ENCODE assay signal across 16 mouse cellular contexts in genomic region chr14:31440230-31440629, GRCm38 (mm10). TPM values are rescaled to one million over a fixed set of nuclear protein-coding genes. Genes with fewer than 3 reads are reported as not detected.
DNase-seq lines count a peak whose midpoint lies in the region; TF ChIP-seq lines count a peak whose summit lies in the region.
"Had no signal": no experiment of that assay in that cellular context is flagged by ENCODE, and none has a peak within 500 bp of the region (broad histone marks: within the 10 kb centered on the region; RNA-seq: fewer than 3 reads in every experiment).

No protein-coding gene starts in this region.

- peaks cover 5% of the 10 kb centered on the region for H3K4me1 ChIP-seq in heart, adult 2 months (ENCODE audit: control insufficient read depth, insufficient read depth, low read length)
- H3K4me1 ChIP-seq in liver, adult 2 months (ENCODE audit: control insufficient read depth, insufficient read depth, low read length): peaks cover 5% of the 10 kb centered on the region
- H3K4me1 ChIP-seq in E14TG2a.4 (replicated peaks; ENCODE audit: low read depth, low read length): peaks cover 24% of the 10 kb centered on the region

- no peaks in the 10 kb centered on the region for H3K79me2 ChIP-seq in heart, adult 2 months (replicated peaks; ENCODE audit: control insufficient read depth, insufficient read depth, low read length)
- peaks cover 6% of the 10 kb centered on the region; the same call in 1 of the 2 replicates for H3K79me2 ChIP-seq in liver, adult 2 months (ENCODE audit: control insufficient read depth, insufficient read depth, low read length)

- no peaks in the 10 kb centered on the region for H3K27me3 ChIP-seq in heart, adult 2 months (ENCODE audit: control insufficient read depth, insufficient read depth, low read length)
- no peaks in the 10 kb centered on the region for H3K27me3 ChIP-seq in liver, adult 2 months (ENCODE audit: control insufficient read depth, insufficient read depth, low read length)
- H3K27me3 ChIP-seq in E14TG2a.4 (ENCODE audit: insufficient read depth, low read length): peaks cover 31% of the 10 kb centered on the region
- H3K27me3 ChIP-seq: neural tube, embryonic 12.5 days had no signal

- TF ChIP-seq CTCF in heart, adult 2 months (IDR thresholded peaks at IDR 0.05): peak; percentile 40
- TF ChIP-seq CTCF in liver, adult 2 months (IDR thresholded peaks at IDR 0.05; ENCODE audit: low read depth, low read length): peak; percentile 65
- TF ChIP-seq CTCF in E14TG2a.4 (conservative IDR thresholded peaks at IDR 0.05; ENCODE audit: low read length): peak; percentile 39

- no peak for TF ChIP-seq EP300 in heart, adult 2 months (IDR thresholded peaks at IDR 0.05; ENCODE audit: insufficient read depth, low read depth, low read length)

- H3K36me3 ChIP-seq in heart, adult 2 months (ENCODE audit: control insufficient read depth, insufficient read depth, low read length): no peaks in the 10 kb centered on the region
- no peaks in the 10 kb centered on the region for H3K36me3 ChIP-seq in liver, adult 2 months (ENCODE audit: control insufficient read depth, insufficient read depth, low read length)
- no peaks in the 10 kb centered on the region for H3K36me3 ChIP-seq in E14TG2a.4 (ENCODE audit: insufficient read depth, low read length)
- H3K36me3 ChIP-seq: heart, embryonic 10.5 days; liver, embryonic 15.5 days; midbrain, embryonic 10.5 days; neural tube, embryonic 12.5 days had no signal

- no peaks in the 10 kb centered on the region for H3K9me3 ChIP-seq in E14TG2a.4 (ENCODE audit: low read length)
- H3K9me3 ChIP-seq: heart, embryonic 10.5 days; liver, embryonic 15.5 days; midbrain, embryonic 10.5 days; neural tube, embryonic 12.5 days had no signal

- no peak overlapping the region for H3K9ac ChIP-seq in heart, adult 2 months (ENCODE audit: low read depth, low read length)
- no peak overlapping the region for H3K9ac ChIP-seq in liver, adult 2 months (ENCODE audit: low read depth, low read length)
- H3K9ac ChIP-seq: liver, embryonic 15.5 days; neural tube, embryonic 12.5 days had no signal

- H3K4me3 ChIP-seq in heart, adult 2 months: no peak overlapping the region
- H3K4me3 ChIP-seq in liver, adult 2 months (ENCODE audit: insufficient read depth, low read depth, low read length): no peak overlapping the region
- no peak overlapping the region for H3K4me3 ChIP-seq in E14TG2a.4 (replicated peaks; ENCODE audit: low read length)
- H3K4me3 ChIP-seq: heart, embryonic 10.5 days; liver, embryonic 15.5 days; midbrain, embryonic 10.5 days; neural tube, embryonic 12.5 days had no signal

- intact Hi-C loops in heart, adult 2 months (cut with DNase I): no loop called here

- H3K27ac ChIP-seq in heart, adult 2 months: no peak overlapping the region
- H3K27ac ChIP-seq in liver, adult 2 months (replicated peaks; ENCODE audit: insufficient read depth, low read depth, low read length): no peak overlapping the region
- H3K27ac ChIP-seq: heart, embryonic 10.5 days; liver, embryonic 15.5 days; midbrain, embryonic 10.5 days; neural tube, embryonic 12.5 days had no signal

- DNase-seq in heart, adult 2 months: no peak
- no peak for DNase-seq in heart, adult 18-20 months
- no peak for DNase-seq in liver, adult 2 months (ENCODE audit: extremely low read depth, low read depth, low spot score)
- DNase-seq in liver (no peak), R1 (ENCODE audit: low read depth, low spot score) (peak; percentile 45)
- DNase-seq in frontal cortex, postnatal 14 days (ENCODE audit: low spot score in 2 of 2): no peak
- DNase-seq: adrenal gland, adult 8-10 months; cerebellum, adult 18-20 months; gastrocnemius, postnatal 14 days; left cerebral cortex, postnatal 4 days; lung, postnatal 4 days had no signal

- TF ChIP-seq POLR2A in heart, adult 2 months (IDR thresholded peaks at IDR 0.05; ENCODE audit: insufficient read depth, low read depth, low read length): no peak
- no peak for TF ChIP-seq POLR2A in liver, adult 2 months (IDR thresholded peaks at IDR 0.05; ENCODE audit: extremely low read depth, insufficient read depth, low read length)

- WGBS in heart, adult 2 months: 59% methylated on average over 3 of the region's 3 CpGs
- 63% methylated on average over 3 of the region's 3 CpGs for WGBS in liver, adult 2 months

RNA-seq across cellular contexts. Expression of gene Sh3bp5, which starts 4.4 kb away (rescaled TPM):
- total RNA-seq in heart, adult 2 months (2021): 10 to 100 TPM; 51.0 to 58.3 TPM
- 27.0 and 37.1 TPM in 2 replicates for polyA plus RNA-seq in heart, adult 2 months (2012; rRNA removed)
- 10 to 100 TPM; 60.0 to 60.9 TPM for total RNA-seq in heart, adult 18-20 months (2021)
- 37.1 and 37.7 TPM in 2 replicates for total RNA-seq in liver, adult 2 months (2014; rRNA removed)
- polyA plus RNA-seq in liver, adult 2 months (2012; rRNA removed): 22.6 and 26.1 TPM in 2 replicates

RNA-seq across cellular contexts. Expression of gene Eaf1, which starts 54.0 kb away (rescaled TPM):
- 10 to 100 TPM; 10.8 to 14.6 TPM for total RNA-seq in heart, adult 2 months (2021)
- 11.2 and 12.2 TPM in 2 replicates for polyA plus RNA-seq in heart, adult 2 months (2012; rRNA removed)
- 10 to 100 TPM; 13.4 to 15.3 TPM for total RNA-seq in heart, adult 18-20 months (2021)
- total RNA-seq in liver, adult 2 months (2014; rRNA removed): 10.8 and 14.6 TPM in 2 replicates
- polyA plus RNA-seq in liver, adult 2 months (2012; rRNA removed): 24.1 and 24.4 TPM in 2 replicates

RNA-seq across cellular contexts. Expression of gene Mettl6, which starts 54.6 kb away (rescaled TPM):
- total RNA-seq in heart, adult 2 months (2021): 1 to 10 TPM; 9.5 to 9.9 TPM
- 4.2 and 7.2 TPM in 2 replicates for polyA plus RNA-seq in heart, adult 2 months (2012; rRNA removed)
- 10 to 100 TPM in 1 of 2 experiments, 1 to 10 TPM in 1; 9.1 to 10.6 TPM for total RNA-seq in heart, adult 18-20 months (2021)
- 11.2 and 11.9 TPM in 2 replicates for total RNA-seq in liver, adult 2 months (2014; rRNA removed)
- polyA plus RNA-seq in liver, adult 2 months (2012; rRNA removed): 2.6 and 5.4 TPM in 2 replicates
